Mouse (Mus musculus) 416B (cell line): ENCODE measurements around the gene Lnx1.

Experiments
- DNase-seq: peaks from one replicate; pipeline ENCODE4 v3.0.0; 2011; ENCODE audit warnings: low read depth

Lnx1 gene

GRCm38 (mm10) chr5:74702766-74703165 lies at the start of gene Lnx1:
Gene Lnx1 (minus strand): TSS chr5:74702912.
- DNase-seq, result no peak

- no peak for DNase-seq
Observed at GRCm38 (mm10) chr5:74750501-74750900, 47.8 kb upstream of the Lnx1 start.

- DNase-seq, result no peak
Observed at GRCm38 (mm10) chr5:74747476-74747875, 44.8 kb upstream of the Lnx1 start.

GRCm38 (mm10) chr5:74740951-74741350 lies 38.2 kb upstream of the Lnx1 start:
- no peak for DNase-seq

- DNase-seq, result no peak
Observed at GRCm38 (mm10) chr5:74739435-74739834, 36.7 kb upstream of the Lnx1 start.

GRCm38 (mm10) chr5:74738312-74738711 lies 35.6 kb upstream of the Lnx1 start:
- DNase-seq, result no peak

GRCm38 (mm10) chr5:74733885-74734558 lies 31.3 kb upstream of the Lnx1 start:
- DNase-seq, result no peak

GRCm38 (mm10) chr5:74732613-74733012 lies 29.9 kb upstream of the Lnx1 start:
- DNase-seq, result no peak

GRCm38 (mm10) chr5:74730601-74731000 lies 27.9 kb upstream of the Lnx1 start:
- DNase-seq, result no peak

- DNase-seq, result no peak
Observed at GRCm38 (mm10) chr5:74729567-74729966, 26.9 kb upstream of the Lnx1 start.

- no peak for DNase-seq
Observed at GRCm38 (mm10) chr5:74728186-74728585, 25.5 kb upstream of the Lnx1 start.

GRCm38 (mm10) chr5:74727319-74727718 lies 24.6 kb upstream of the Lnx1 start:
- no peak for DNase-seq

GRCm38 (mm10) chr5:74725541-74725940 lies 22.8 kb upstream of the Lnx1 start:
- DNase-seq, result no peak

- DNase-seq, result no peak
Observed at GRCm38 (mm10) chr5:74721816-74722215, 19.1 kb upstream of the Lnx1 start.

GRCm38 (mm10) chr5:74720661-74721060 lies 17.9 kb upstream of the Lnx1 start:
- DNase-seq, result no peak

GRCm38 (mm10) chr5:74716165-74716564 lies 13.5 kb upstream of the Lnx1 start:
- DNase-seq, result no peak

GRCm38 (mm10) chr5:74712811-74713210 lies 10.1 kb upstream of the Lnx1 start:
- no peak for DNase-seq

GRCm38 (mm10) chr5:74711988-74712387 lies 9.3 kb upstream of the Lnx1 start:
- no peak for DNase-seq

- DNase-seq, result peak; percentile 44
Observed at GRCm38 (mm10) chr5:74711056-74711455, 8.3 kb upstream of the Lnx1 start.

- DNase-seq, result no peak
Observed at GRCm38 (mm10) chr5:74710181-74710580, 7.5 kb upstream of the Lnx1 start.

GRCm38 (mm10) chr5:74704460-74704790 lies 1.7 kb upstream of the Lnx1 start:
- DNase-seq, result peak; percentile 30

- DNase-seq, result no peak
Observed at GRCm38 (mm10) chr5:74703741-74704459, 1.2 kb upstream of the Lnx1 start.

- DNase-seq, result no peak
Observed at GRCm38 (mm10) chr5:74700918-74701317, 1.8 kb downstream of the Lnx1 start.

- DNase-seq, result no peak
Observed at GRCm38 (mm10) chr5:74699673-74700072, 3.0 kb downstream of the Lnx1 start.
